Mouse (Mus musculus) hindbrain, embryonic 13.5 days (tissue): ENCODE results near the gene Cald1. TPM values are rescaled to one million over a fixed set of nuclear protein-coding genes. Genes with fewer than 3 reads are reported as not detected.

Source experiments
- ATAC-seq: fragments of 200-750 bp; cut with Nextera tagmentation; 2 replicates; pipeline ENCODE4 v1.8.0; 2017; ENCODE audit warnings: moderate TSS enrichment; ENCODE audit not compliant: low FRiP score
- H3K27ac ChIP-seq: fragments of 300-500 bp; sonication (generic); 2 replicates; pipeline ENCODE4 v1.5.1; 2015; ENCODE audit warnings: inconsistent platforms, mild to moderate bottlenecking, moderate library complexity
- H3K27me3 ChIP-seq: fragments of 300-500 bp; sonication (generic); 2 replicates; pipeline ENCODE4 v1.6.1; 2015; ENCODE audit warnings: mild to moderate bottlenecking, inconsistent platforms
- H3K36me3 ChIP-seq: fragments of 300-500 bp; sonication (generic); 2 replicates; pipeline ENCODE4 v1.6.1; 2015; ENCODE audit warnings: mild to moderate bottlenecking, inconsistent platforms
- H3K4me1 ChIP-seq: fragments of 300-500 bp; sonication (generic); replicated peaks from 2 replicates; pipeline ENCODE4 v1.6.1; 2015; ENCODE audit warnings: inconsistent platforms
- H3K4me2 ChIP-seq: fragments of 300-500 bp; sonication (generic); 2 replicates; pipeline ENCODE4 v1.6.1; 2015; ENCODE audit warnings: inconsistent platforms, mild to moderate bottlenecking, moderate library complexity
- H3K4me3 ChIP-seq: fragments of 300-500 bp; sonication (generic); 2 replicates; pipeline ENCODE4 v1.5.1; 2015; ENCODE audit warnings: mild to moderate bottlenecking, inconsistent platforms
- H3K9ac ChIP-seq: fragments of 300-500 bp; sonication (generic); 2 replicates; pipeline ENCODE4 v1.6.1; 2015; ENCODE audit warnings: mild to moderate bottlenecking, inconsistent platforms
- H3K9me3 ChIP-seq: fragments of 300-500 bp; sonication (generic); 2 replicates; pipeline ENCODE4 v1.6.1; 2016; ENCODE audit warnings: inconsistent platforms
- WGBS: fragments of 180-500 bp; shearing (Covaris S2); methylation state at CpG from one replicate; pipeline ENCODE4 v1.1.7; 2015; 5-methylcytosine and 5-hydroxymethylcytosine counted together
- polyA plus RNA-seq: library from polyadenylated mRNA; unstranded; fragments of >200 nt; fragmentation: Nextera tagmentation; extraction: Ambion mirVana; gene quantifications from 2 replicates; pipeline ENCODE4 v1.2.1, GENCODE M21; 2015

Gene Cald1
- polyA plus RNA-seq, 1 experiment from 2014 or later: 80.0 TPM

DNA sequence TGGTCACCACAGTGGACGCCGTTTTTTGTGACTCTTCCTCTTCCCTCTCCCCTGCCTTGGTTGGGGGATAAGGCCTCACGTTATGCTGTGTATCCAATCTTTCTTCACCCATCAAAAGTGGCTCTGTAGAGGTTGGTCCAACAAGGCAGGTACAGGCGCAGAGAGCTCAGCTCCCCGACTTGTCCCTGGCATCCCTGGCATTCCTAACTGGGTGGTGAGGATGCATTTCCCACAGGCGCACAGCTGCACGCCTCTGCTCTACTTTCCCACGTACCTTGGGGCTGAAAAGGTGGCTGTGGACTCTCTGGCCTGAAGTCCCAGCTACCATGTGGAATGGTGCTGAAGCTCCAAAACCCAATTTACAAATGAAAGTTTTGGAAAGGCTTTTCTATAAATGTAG, 115.5 kb downstream of the Cald1 start:
- Histone ChIP-seq H3K4me2 (no peak overlapping the region), H3K4me1 (peaks cover 29% of the 10 kb centered on the region), H3K27ac (no peak overlapping the region), H3K9ac (no peak overlapping the region), H3K36me3 (no peaks in the 10 kb centered on the region), H3K9me3 (no peaks in the 10 kb centered on the region), H3K4me3 (no peak overlapping the region), H3K27me3 (no peaks in the 10 kb centered on the region)
- no peak for ATAC-seq
- 94% methylated on average over 8 of the region's 8 CpGs for WGBS

DNA sequence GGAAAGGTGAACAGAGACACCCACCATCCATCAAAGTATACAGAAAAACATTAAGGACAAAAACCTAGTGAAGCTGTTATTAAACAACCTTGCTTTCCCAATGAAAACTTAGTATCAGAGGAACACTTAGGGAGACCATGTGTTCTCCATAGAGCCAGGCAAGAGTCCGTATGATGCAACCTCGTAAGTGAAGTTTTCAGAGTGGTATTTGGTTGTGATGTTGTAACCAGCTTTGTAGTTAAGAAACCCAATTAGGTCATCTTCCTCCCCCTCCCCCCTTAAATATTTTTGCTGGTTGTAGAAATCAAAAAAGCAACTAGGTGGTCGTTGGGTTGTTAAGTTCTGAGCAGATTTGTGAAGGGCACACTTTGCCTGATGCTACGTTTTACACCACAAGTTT, 116.3 kb downstream of the Cald1 start:
- H3K9me3 ChIP-seq: no peaks in the 10 kb centered on the region
- ATAC-seq: no peak
- H3K4me3 ChIP-seq: no peak overlapping the region
- peaks cover 24% of the 10 kb centered on the region for H3K4me1 ChIP-seq
- no peak overlapping the region for H3K9ac ChIP-seq
- WGBS: 94% methylated on average over 4 of the region's 4 CpGs
- H3K4me2 ChIP-seq: no peak overlapping the region
- no peak overlapping the region for H3K27ac ChIP-seq
- no peaks in the 10 kb centered on the region for H3K36me3 ChIP-seq
- H3K27me3 ChIP-seq: no peaks in the 10 kb centered on the region

DNA sequence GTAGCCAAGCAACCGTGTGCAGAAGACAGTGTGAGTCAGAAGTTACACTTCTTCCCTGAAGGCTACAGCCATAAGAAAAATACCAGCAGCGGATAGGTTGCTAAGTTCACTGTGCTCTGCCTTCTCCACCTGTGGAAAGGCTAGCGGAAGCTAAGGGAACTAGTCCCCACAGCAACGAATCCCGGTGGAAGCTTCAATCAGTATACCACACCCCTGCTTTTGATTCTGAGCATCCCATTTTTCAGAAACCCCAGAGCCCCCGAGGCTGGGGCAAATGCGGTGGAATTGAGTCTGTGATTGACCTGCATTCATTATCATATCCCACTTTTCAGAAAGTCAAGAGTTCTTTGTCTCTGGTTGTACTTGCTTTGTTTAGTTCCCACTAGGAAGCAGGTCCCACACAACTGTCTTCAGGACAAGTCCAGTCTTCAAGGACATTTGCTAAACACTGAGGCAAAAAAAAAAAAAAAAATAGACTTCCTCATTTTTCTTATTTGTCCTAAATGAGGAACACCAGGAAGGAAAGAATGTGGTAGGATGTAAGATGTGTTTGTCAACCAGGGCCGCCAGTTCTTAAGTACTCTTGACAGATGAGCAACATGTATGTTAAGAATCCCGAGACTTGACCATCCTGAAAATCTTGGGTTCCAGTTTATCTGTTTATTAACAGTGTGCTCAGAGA, 118.0 kb downstream of the Cald1 start:
- peaks cover 6% of the 10 kb centered on the region for H3K4me1 ChIP-seq
- ATAC-seq: no peak
- no peak overlapping the region for H3K4me2 ChIP-seq
- H3K4me3 ChIP-seq: no peak overlapping the region
- no peaks in the 10 kb centered on the region for H3K27me3 ChIP-seq
- WGBS: 85% methylated on average over 9 of the region's 9 CpGs
- no peak overlapping the region for H3K9ac ChIP-seq
- H3K9me3 ChIP-seq: no peaks in the 10 kb centered on the region
- H3K27ac ChIP-seq: no peak overlapping the region
- no peaks in the 10 kb centered on the region for H3K36me3 ChIP-seq

- H3K27me3 ChIP-seq: no peaks in the 10 kb centered on the region
- H3K9ac ChIP-seq: no peak overlapping the region
- ATAC-seq: no peak
- WGBS: 42% methylated on average over 3 of the region's 3 CpGs
- H3K36me3 ChIP-seq: no peaks in the 10 kb centered on the region
- no peaks in the 10 kb centered on the region for H3K9me3 ChIP-seq
- H3K4me1 ChIP-seq: 0 out of 2 replicates have a peak, but pooled peaks cover 6% of the 10 kb centered on the region
- no peak overlapping the region for H3K27ac ChIP-seq
- no peak overlapping the region for H3K4me2 ChIP-seq
- H3K4me3 ChIP-seq: no peak overlapping the region
Observed at GRCm38 (mm10) chr6:34716888-34717635, 118.8 kb downstream of the Cald1 start.

GRCm38 (mm10) chr6:34717651-34718050, 119.4 kb downstream of the Cald1 start:
- WGBS: 87% methylated on average over 4 of the region's 4 CpGs
- no peak overlapping the region for H3K9ac ChIP-seq
- H3K27me3 ChIP-seq: no peaks in the 10 kb centered on the region
- no peaks in the 10 kb centered on the region for H3K9me3 ChIP-seq
- H3K4me3 ChIP-seq: no peak overlapping the region
- 0 out of 2 replicates have a peak, but pooled peaks cover 6% of the 10 kb centered on the region for H3K4me1 ChIP-seq
- H3K27ac ChIP-seq: no peak overlapping the region
- H3K4me2 ChIP-seq: no peak overlapping the region
- H3K36me3 ChIP-seq: no peaks in the 10 kb centered on the region
- ATAC-seq: no peak

DNA sequence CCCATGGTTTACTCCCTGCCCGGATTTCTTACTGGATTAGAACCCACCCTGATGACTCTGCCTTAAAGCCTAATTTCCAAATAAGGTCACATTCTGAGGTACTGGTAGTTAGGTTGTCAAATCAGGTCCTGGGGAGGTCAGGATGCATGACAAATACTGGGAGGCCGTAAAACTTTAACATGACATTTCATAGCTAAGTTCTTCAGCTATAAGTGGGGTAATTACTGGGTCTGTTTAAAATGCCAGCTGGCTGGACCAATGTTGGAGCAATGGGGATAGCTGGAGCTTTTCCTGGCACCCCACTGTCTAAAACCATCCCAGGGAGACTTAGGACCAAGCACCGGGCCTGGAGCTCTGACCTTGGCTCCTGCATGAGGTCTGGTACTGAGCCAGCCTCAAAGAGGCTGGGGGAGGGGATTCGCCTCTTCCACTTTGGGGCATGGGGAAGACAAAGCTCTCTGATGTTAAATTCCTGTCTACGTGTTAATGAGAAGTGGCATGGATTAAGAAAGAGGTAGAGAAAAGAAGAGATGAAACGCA, 120.9 kb downstream of the Cald1 start:
- H3K27ac ChIP-seq: no peak overlapping the region
- WGBS: 73% methylated on average over 6 of the region's 6 CpGs
- no peaks in the 10 kb centered on the region for H3K36me3 ChIP-seq
- no peak overlapping the region for H3K9ac ChIP-seq
- no peak for ATAC-seq
- H3K4me1 ChIP-seq: 0 out of 2 replicates have a peak, but pooled peaks cover 6% of the 10 kb centered on the region
- no peaks in the 10 kb centered on the region for H3K27me3 ChIP-seq
- H3K4me3 ChIP-seq: no peak overlapping the region
- H3K9me3 ChIP-seq: no peaks in the 10 kb centered on the region
- no peak overlapping the region for H3K4me2 ChIP-seq

- no peaks in the 10 kb centered on the region for H3K9me3 ChIP-seq
- 81% methylated on average over 4 of the region's 4 CpGs for WGBS
Observed at GRCm38 (mm10) chr6:34720447-34720846, 122.1 kb downstream of the Cald1 start.

DNA sequence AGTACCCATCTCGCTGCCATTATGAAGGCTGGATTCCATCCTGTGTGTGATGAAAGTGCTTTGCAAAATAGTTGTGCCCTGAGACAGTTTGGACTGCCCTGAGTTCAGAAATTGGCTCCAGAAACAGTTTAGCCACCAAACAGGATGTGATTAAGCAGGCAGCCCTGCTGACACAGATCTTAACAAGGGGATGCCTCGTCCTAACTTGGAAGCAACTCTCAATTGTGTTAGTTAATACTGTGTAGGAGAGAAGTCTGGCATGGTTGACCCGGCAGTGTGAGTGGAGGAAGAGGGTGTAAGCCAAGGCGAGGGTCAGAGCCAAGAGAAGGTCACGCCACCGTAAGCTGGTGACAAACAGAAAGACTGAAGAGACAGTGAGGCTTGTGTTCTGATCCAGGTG, 123.4 kb downstream of the Cald1 start:
- peaks cover 10% of the 10 kb centered on the region for H3K4me1 ChIP-seq
- WGBS: 90% methylated on average over 6 of the region's 6 CpGs
- H3K4me3 ChIP-seq: no peak overlapping the region
- H3K4me2 ChIP-seq: no peak overlapping the region
- no peak overlapping the region for H3K27ac ChIP-seq
- no peaks in the 10 kb centered on the region for H3K27me3 ChIP-seq
- H3K9ac ChIP-seq: no peak overlapping the region
- no peaks in the 10 kb centered on the region for H3K36me3 ChIP-seq
- no peak for ATAC-seq
- no peaks in the 10 kb centered on the region for H3K9me3 ChIP-seq

More at GRCm38 (mm10) chr6:34720447-34720846, 122.1 kb downstream of the Cald1 start:
- Histone ChIP-seq H3K4me1 (0 out of 2 replicates have a peak, but pooled peaks cover 6% of the 10 kb centered on the region), H3K4me2 (no peak overlapping the region), H3K4me3 (no peak overlapping the region), H3K36me3 (no peaks in the 10 kb centered on the region), H3K27me3 (no peaks in the 10 kb centered on the region), H3K27ac (no peak overlapping the region), H3K9ac (no peak overlapping the region)
- no peak for ATAC-seq

DNA sequence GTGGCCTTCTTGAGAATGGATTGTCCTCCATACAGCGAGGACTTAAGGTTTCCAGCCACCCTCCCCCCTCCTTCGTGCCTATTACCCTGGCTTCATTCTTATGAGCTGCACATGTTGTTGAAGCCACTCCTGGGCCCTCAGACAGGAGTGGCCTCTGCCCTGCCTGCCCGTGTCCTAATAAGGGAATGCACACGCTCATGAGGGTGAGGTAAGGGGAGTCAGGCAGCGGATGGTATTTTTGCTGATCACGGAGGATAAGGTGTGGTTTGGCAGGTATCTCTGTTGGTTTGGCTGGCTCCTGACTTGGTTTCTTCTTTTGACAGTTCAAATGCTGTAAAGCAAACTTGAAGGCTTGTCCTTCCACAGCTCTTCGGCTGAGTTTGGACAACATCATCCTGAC, 124.4 kb downstream of the Cald1 start:
- Histone ChIP-seq H3K9ac (no peak overlapping the region), H3K27me3 (no peaks in the 10 kb centered on the region), H3K4me3 (no peak overlapping the region), H3K36me3 (no peaks in the 10 kb centered on the region), H3K4me1 (peaks cover 12% of the 10 kb centered on the region), H3K4me2 (no peak overlapping the region), H3K27ac (no peak overlapping the region), H3K9me3 (no peaks in the 10 kb centered on the region)
- 87% methylated on average over 7 of the region's 7 CpGs for WGBS
- ATAC-seq: no peak

DNA sequence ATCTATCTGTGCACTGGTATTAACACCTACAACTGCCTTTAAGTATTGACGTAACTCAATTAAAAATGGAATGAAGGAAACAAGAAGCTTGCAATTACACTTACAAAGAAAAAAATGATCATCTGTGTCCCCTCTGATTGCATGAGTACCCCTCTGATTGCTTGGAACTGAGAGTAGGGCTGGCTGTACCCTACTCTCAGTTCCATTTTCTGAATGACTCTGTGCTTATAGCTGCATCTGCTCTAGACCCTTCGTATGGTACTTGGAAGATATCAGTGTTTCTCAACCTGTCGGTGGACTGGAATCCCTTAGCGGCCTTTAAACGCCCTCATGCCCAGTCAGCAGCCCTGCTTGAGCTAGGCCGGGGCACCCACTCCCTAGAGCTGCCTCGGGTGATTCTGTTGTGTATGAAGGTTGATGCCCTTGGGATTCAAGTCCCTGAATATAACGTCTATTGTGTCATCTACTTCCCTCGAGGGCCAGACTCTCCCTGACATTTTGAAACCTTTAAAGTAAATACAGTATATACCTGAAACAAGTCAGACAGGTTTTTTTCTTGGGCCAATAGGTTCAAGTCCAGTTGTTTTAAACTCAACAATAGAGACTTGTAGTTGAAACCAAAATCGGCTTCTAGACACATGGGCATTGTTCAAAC, 125.1 kb downstream of the Cald1 start:
- ATAC-seq: no peak
- H3K27ac ChIP-seq: no peak overlapping the region
- no peak overlapping the region for H3K9ac ChIP-seq
- no peak overlapping the region for H3K4me3 ChIP-seq
- no peak overlapping the region for H3K4me2 ChIP-seq
- WGBS: 94% methylated on average over 10 of the region's 10 CpGs
- H3K9me3 ChIP-seq: no peaks in the 10 kb centered on the region
- H3K4me1 ChIP-seq: peaks cover 12% of the 10 kb centered on the region
- H3K27me3 ChIP-seq: no peaks in the 10 kb centered on the region
- H3K36me3 ChIP-seq: no peaks in the 10 kb centered on the region

DNA sequence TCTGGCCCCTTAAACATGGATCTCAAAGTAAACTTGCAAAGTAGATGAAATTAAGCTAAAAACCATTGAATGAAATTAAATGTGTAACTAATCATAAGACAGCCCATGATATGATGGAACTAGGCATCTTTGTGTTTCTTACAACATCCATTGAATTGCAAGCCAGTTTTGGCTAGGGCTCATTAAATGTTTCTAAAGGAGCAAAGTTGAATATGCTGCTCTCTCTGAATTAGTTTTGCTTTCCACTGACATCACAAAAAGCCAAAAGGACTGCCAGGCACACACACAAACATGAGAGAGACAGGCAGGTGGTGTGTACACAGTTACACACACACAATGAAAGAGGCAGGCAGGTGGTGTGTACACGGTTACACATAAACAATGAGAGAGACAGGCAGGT, 127.4 kb downstream of the Cald1 start:
- Histone ChIP-seq H3K27ac (no peak overlapping the region), H3K27me3 (no peaks in the 10 kb centered on the region), H3K4me2 (no peak overlapping the region), H3K4me1 (peaks cover 12% of the 10 kb centered on the region), H3K36me3 (no peaks in the 10 kb centered on the region), H3K4me3 (no peak overlapping the region), H3K9me3 (no peaks in the 10 kb centered on the region), H3K9ac (no peak overlapping the region)
- WGBS: 65% methylated on average over 1 of the region's 1 CpGs
- ATAC-seq: no peak

DNA sequence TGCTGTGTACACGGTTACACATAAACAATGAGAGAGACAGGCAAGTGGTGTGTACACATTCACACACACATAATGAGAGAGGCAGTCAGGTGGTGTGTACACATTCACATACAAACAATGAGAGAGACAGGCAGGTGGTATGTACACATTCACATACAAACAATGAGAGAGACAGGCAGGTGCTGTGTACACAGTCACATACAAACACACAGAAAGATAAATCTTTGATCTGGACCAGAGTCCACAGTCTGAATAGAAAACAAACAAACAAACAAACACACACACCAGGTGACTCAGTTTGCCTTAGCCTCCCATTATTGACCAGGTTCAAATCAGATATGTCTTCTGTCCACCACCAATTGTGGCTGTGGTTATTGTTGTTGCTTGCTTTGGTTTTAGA, 127.8 kb downstream of the Cald1 start:
- no peak for ATAC-seq
- no peaks in the 10 kb centered on the region for H3K9me3 ChIP-seq
- WGBS: 55% methylated on average over 1 of the region's 1 CpGs
- no peaks in the 10 kb centered on the region for H3K27me3 ChIP-seq
- H3K36me3 ChIP-seq: no peaks in the 10 kb centered on the region
- H3K9ac ChIP-seq: no peak overlapping the region
- H3K27ac ChIP-seq: no peak overlapping the region
- H3K4me2 ChIP-seq: no peak overlapping the region
- H3K4me1 ChIP-seq: peaks cover 17% of the 10 kb centered on the region
- H3K4me3 ChIP-seq: no peak overlapping the region
